Mouse (Mus musculus): ENCODE results near the gene Hist1h2ap. TPM values are rescaled to one million over a fixed set of nuclear protein-coding genes. Genes with fewer than 3 reads are reported as not detected.

The Hist1h2ap gene
- 721 and 1,071 TPM in 2 replicates for polyA plus RNA-seq (2015; fragmentation: Nextera tagmentation; extraction: Ambion mirVana)

GRCm38 (mm10) chr13:21833461-21833860, at the start of gene Hist1h2ap, which contains the start of gene Hist1h2br:
TSS of gene Hist1h2ap (minus strand) at chr13:21833507.
TSS of gene Hist1h2br (plus strand) at chr13:21833743.

DNA sequence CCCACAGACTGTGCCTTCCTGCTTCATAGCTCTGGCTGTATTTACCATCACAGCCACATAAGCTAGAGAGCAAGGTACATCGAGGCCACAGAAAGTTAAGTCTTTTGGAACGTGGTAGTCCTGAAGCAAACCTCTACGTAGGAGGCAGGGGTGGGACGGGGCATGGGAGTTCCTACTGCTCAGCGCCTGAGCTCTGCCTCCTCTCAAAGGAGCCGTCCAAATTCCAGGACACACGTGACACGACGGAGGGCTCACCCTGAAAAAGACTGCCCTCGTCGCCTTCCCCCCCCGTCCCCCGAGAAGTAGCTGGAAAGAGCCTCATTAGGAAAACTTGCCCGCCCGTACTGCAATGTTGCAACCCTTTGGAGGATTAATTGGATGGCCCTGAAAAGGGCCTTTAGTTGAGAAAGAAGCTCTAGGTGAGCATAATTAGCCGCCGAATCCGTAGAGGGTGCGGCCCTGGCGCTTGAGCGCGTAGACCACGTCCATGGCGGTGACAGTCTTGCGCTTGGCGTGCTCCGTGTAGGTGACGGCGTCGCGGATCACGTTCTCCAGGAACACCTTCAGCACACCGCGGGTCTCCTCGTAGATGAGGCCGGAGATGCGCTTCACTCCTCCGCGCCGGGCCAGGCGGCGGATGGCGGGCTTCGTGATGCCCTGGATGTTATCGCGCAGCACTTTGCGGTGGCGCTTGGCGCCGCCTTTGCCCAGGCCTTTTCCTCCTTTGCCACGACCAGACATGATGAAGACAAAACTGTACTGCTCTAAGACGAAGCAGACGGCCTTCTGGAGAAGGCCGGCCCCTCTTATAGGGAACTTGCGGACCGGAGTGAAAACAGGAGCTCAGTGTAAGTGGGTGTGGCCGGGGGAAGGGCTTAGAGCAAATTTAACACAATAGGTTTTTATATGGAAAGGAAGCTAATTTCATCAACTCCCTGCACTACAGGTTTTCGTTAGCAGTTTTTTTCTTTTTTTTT, 1.6 kb downstream of the Hist1h2ap start, which contains the start of gene Hist1h4n:
Hist1h4n (minus strand) TSS at position 779 of the 977 bp plus-strand sequence.

DNA sequence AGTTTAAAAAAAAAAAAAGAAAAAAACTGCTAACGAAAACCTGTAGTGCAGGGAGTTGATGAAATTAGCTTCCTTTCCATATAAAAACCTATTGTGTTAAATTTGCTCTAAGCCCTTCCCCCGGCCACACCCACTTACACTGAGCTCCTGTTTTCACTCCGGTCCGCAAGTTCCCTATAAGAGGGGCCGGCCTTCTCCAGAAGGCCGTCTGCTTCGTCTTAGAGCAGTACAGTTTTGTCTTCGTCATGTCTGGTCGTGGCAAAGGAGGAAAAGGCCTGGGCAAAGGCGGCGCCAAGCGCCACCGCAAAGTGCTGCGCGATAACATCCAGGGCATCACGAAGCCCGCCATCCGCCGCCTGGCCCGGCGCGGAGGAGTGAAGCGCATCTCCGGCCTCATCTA, 21.8 kb downstream of the Hist1h2ap start, which contains the start of gene Hist1h4m:
Hist1h4m (plus strand) TSS at position 208 of the 400 bp plus-strand sequence.

DNA sequence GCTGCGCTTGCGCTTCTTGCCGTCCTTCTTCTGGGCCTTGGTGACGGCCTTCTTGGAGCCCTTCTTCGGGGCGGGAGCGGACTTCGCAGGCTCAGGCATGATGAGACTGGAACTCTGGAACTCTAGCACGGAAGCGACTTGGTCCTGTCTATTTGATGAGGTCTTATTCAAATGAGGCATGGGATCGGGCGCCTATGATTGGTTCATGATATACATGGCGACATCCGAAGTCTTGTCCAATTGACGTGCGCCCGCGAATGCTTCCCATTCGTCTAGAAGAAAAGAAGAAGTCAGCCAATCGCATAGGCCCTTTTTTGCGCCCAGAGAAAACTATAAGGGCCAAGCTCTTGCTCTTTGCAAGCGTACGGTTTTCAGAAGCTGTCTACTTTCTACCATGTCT, 23.2 kb downstream of the Hist1h2ap start, which contains the start of the genes Hist1h2bq and Hist1h2ao:
Hist1h2bq (minus strand) TSS at position 125 of the 400 bp plus-strand sequence.
Hist1h2ao (plus strand) TSS at position 393 of the 400 bp plus-strand sequence.

DNA sequence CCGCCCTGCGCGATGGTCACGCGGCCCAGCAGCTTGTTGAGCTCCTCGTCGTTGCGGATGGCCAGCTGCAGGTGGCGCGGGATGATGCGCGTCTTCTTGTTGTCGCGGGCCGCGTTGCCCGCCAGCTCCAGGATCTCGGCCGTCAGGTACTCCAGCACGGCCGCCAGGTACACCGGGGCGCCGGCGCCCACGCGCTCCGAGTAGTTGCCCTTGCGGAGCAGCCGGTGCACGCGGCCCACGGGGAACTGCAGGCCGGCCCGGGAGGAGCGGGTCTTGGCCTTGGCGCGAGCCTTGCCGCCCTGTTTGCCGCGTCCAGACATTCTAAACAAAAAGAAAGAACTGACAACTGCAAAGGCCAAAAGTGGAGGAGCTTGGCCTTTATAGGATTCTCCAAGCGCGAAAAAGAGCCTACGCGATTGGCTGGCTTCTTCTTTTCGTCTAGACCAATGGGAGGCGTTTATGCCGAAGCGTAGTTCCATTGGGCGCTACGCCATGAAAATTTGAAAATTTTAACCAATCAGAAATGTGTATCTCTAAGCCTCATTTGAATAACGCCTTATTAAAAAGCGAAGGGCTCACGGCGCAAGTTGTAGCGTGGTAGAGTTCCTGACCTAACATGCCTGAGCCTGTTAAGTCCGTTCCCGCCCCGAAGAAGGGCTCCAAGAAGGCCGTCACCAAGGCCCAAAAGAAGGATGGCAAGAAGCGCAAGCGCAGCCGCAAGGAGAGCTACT, 46.2 kb downstream of the Hist1h2ap start, which contains the start of the genes Hist1h2an and Hist1h2bp:
Hist1h2an (minus strand) TSS at position 320 of the 731 bp plus-strand sequence.
Hist1h2bp (plus strand) TSS at position 563 of the 731 bp plus-strand sequence.

GRCm38 (mm10) chr13:21783255-21783617, 50.1 kb downstream of the Hist1h2ap start, which contains the start of gene Hist1h3i:
TSS of gene Hist1h3i (minus strand) at chr13:21783370.

Small RNAs within 50 kb of the gene (microRNA-seq; reads per million reads assigned to microRNA genes)
- not detected for gene Gm19658
- not detected for gene Gm44346
- gene Gm44466: not detected

Other genes with a start within 250 kb of the Hist1h2ap start
- not detected in 2 replicates for gene Olfr1362, start 219.5 kb downstream of the Hist1h2ap start, polyA plus RNA-seq (2015; fragmentation: Nextera tagmentation; extraction: Ambion mirVana)
- gene Olfr11, start 191.0 kb downstream of the Hist1h2ap start, polyA plus RNA-seq (2015; fragmentation: Nextera tagmentation; extraction: Ambion mirVana): not detected in 2 replicates
- not detected in 2 replicates for gene Olfr1361, start 170.1 kb downstream of the Hist1h2ap start, polyA plus RNA-seq (2015; fragmentation: Nextera tagmentation; extraction: Ambion mirVana)
- gene Olfr1360, start 156.1 kb downstream of the Hist1h2ap start, polyA plus RNA-seq (2015; fragmentation: Nextera tagmentation; extraction: Ambion mirVana): not detected in 2 replicates
- gene Olfr1359, start 135.4 kb downstream of the Hist1h2ap start, polyA plus RNA-seq (2015; fragmentation: Nextera tagmentation; extraction: Ambion mirVana): not detected in 2 replicates
- gene Hist1h2bl, start 117.4 kb downstream of the Hist1h2ap start, polyA plus RNA-seq (2015; fragmentation: Nextera tagmentation; extraction: Ambion mirVana): 1.2 TPM in 1 of 2 replicates, not detected in the other
- 3.3 and 6.2 TPM in 2 replicates for gene Hist1h2ai, start 117.1 kb downstream of the Hist1h2ap start, polyA plus RNA-seq (2015; fragmentation: Nextera tagmentation; extraction: Ambion mirVana)
- 1.3 and 3.8 TPM in 2 replicates for gene Hist1h3h, start 115.8 kb downstream of the Hist1h2ap start, polyA plus RNA-seq (2015; fragmentation: Nextera tagmentation; extraction: Ambion mirVana)
- 0.61 and 1.5 TPM in 2 replicates for gene Hist1h2bm, start 111.5 kb downstream of the Hist1h2ap start, polyA plus RNA-seq (2015; fragmentation: Nextera tagmentation; extraction: Ambion mirVana)
- 0.85 and 1.5 TPM in 2 replicates for gene Hist1h4j, start 98.4 kb downstream of the Hist1h2ap start, polyA plus RNA-seq (2015; fragmentation: Nextera tagmentation; extraction: Ambion mirVana)
- 1.3 and 2.3 TPM in 2 replicates for gene Hist1h4k, start 83.0 kb downstream of the Hist1h2ap start, polyA plus RNA-seq (2015; fragmentation: Nextera tagmentation; extraction: Ambion mirVana)
- 7.2 and 7.5 TPM in 2 replicates for gene Hist1h2ak, start 79.7 kb downstream of the Hist1h2ap start, polyA plus RNA-seq (2015; fragmentation: Nextera tagmentation; extraction: Ambion mirVana)
- 1.3 TPM in 1 of 2 replicates, not detected in the other for gene Hist1h2bn, start 79.4 kb downstream of the Hist1h2ap start, polyA plus RNA-seq (2015; fragmentation: Nextera tagmentation; extraction: Ambion mirVana)
- gene Hist1h1b, start 52.9 kb downstream of the Hist1h2ap start, polyA plus RNA-seq (2015; fragmentation: Nextera tagmentation; extraction: Ambion mirVana): 4.7 and 7.0 TPM in 2 replicates
- gene Hist1h3i, start 50.1 kb downstream of the Hist1h2ap start, polyA plus RNA-seq (2015; fragmentation: Nextera tagmentation; extraction: Ambion mirVana): 17.8 and 25.6 TPM in 2 replicates
- gene Hist1h2an, start 46.3 kb downstream of the Hist1h2ap start, polyA plus RNA-seq (2015; fragmentation: Nextera tagmentation; extraction: Ambion mirVana): 1.5 and 4.1 TPM in 2 replicates
- 0.54 TPM in 1 of 2 replicates, not detected in the other for gene Hist1h2bp, start 46.0 kb downstream of the Hist1h2ap start, polyA plus RNA-seq (2015; fragmentation: Nextera tagmentation; extraction: Ambion mirVana)
- 3.9 and 5.8 TPM in 2 replicates for gene Hist1h2bq, start 23.3 kb downstream of the Hist1h2ap start, polyA plus RNA-seq (2015; fragmentation: Nextera tagmentation; extraction: Ambion mirVana)
- gene Hist1h2ao, start 23.0 kb downstream of the Hist1h2ap start, polyA plus RNA-seq (2015; fragmentation: Nextera tagmentation; extraction: Ambion mirVana): 3.7 TPM in 1 of 2 replicates, not detected in the other
- gene Hist1h4m, start 21.8 kb downstream of the Hist1h2ap start, polyA plus RNA-seq (2015; fragmentation: Nextera tagmentation; extraction: Ambion mirVana): not detected in 2 replicates
- 8.8 and 12.8 TPM in 2 replicates for gene Hist1h4n, start 1.3 kb downstream of the Hist1h2ap start, polyA plus RNA-seq (2015; fragmentation: Nextera tagmentation; extraction: Ambion mirVana)
- gene Hist1h2br, start 236 bp upstream of the Hist1h2ap start, polyA plus RNA-seq (2015; fragmentation: Nextera tagmentation; extraction: Ambion mirVana): 3.3 and 6.2 TPM in 2 replicates
- gene Zfp184, start 111.6 kb upstream of the Hist1h2ap start, polyA plus RNA-seq (2015; fragmentation: Nextera tagmentation; extraction: Ambion mirVana): 1.1 and 1.2 TPM in 2 replicates
- gene Pom121l2, start 147.7 kb upstream of the Hist1h2ap start, polyA plus RNA-seq (2015; fragmentation: Nextera tagmentation; extraction: Ambion mirVana): 0.17 TPM in 1 of 2 replicates, not detected in the other
- gene Prss16, start 176.2 kb upstream of the Hist1h2ap start, polyA plus RNA-seq (2015; fragmentation: Nextera tagmentation; extraction: Ambion mirVana): 0.35 and 0.80 TPM in 2 replicates
- gene Hist1h2ah, start 202.1 kb upstream of the Hist1h2ap start, polyA plus RNA-seq (2015; fragmentation: Nextera tagmentation; extraction: Ambion mirVana): 2.2 TPM in 1 of 2 replicates, not detected in the other
- 0.92 and 1.3 TPM in 2 replicates for gene Hist1h2bk, start 202.4 kb upstream of the Hist1h2ap start, polyA plus RNA-seq (2015; fragmentation: Nextera tagmentation; extraction: Ambion mirVana)
- gene Hist1h4i, start 207.9 kb upstream of the Hist1h2ap start, polyA plus RNA-seq (2015; fragmentation: Nextera tagmentation; extraction: Ambion mirVana): 4.6 and 7.5 TPM in 2 replicates
- 8.4 and 8.8 TPM in 2 replicates for gene Hist1h2ag, start 209.4 kb upstream of the Hist1h2ap start, polyA plus RNA-seq (2015; fragmentation: Nextera tagmentation; extraction: Ambion mirVana)
- 1.8 and 2.4 TPM in 2 replicates for gene Hist1h2bj, start 209.7 kb upstream of the Hist1h2ap start, polyA plus RNA-seq (2015; fragmentation: Nextera tagmentation; extraction: Ambion mirVana)